Mouse (Mus musculus) megakaryocyte progenitor cell, adult 5-6 weeks (primary cell): ENCODE results near the gene Asf1b. TPM values are rescaled to one million over a fixed set of nuclear protein-coding genes. Genes with fewer than 3 reads are reported as not detected.

Source experiments
- ATAC-seq: replicated peaks from 2 replicates; pipeline ENCODE4 v1.8.0; 2016; ENCODE audit warnings: mild to moderate bottlenecking, moderate TSS enrichment, inconsistent platforms; ENCODE audit not compliant: poor library complexity
- total RNA-seq, 2 experiments: library from RNA; stranded (forward) in 1 of 2; stranded (reverse) in 1 of 2; fragments of 157-497, 149-512 nt in 1 of 2; fragments of 200-1000 nt in 1 of 2; gene quantifications; 2 replicates each; pipeline versions ENCODE4 v1.2.3 to v1.2.4; 2015 to 2017

The Asf1b gene
- total RNA-seq (2015) (40.3 and 51.0 TPM in 2 replicates), total RNA-seq (2017) (32.5 and 38.1 TPM in 2 replicates)

DNA sequence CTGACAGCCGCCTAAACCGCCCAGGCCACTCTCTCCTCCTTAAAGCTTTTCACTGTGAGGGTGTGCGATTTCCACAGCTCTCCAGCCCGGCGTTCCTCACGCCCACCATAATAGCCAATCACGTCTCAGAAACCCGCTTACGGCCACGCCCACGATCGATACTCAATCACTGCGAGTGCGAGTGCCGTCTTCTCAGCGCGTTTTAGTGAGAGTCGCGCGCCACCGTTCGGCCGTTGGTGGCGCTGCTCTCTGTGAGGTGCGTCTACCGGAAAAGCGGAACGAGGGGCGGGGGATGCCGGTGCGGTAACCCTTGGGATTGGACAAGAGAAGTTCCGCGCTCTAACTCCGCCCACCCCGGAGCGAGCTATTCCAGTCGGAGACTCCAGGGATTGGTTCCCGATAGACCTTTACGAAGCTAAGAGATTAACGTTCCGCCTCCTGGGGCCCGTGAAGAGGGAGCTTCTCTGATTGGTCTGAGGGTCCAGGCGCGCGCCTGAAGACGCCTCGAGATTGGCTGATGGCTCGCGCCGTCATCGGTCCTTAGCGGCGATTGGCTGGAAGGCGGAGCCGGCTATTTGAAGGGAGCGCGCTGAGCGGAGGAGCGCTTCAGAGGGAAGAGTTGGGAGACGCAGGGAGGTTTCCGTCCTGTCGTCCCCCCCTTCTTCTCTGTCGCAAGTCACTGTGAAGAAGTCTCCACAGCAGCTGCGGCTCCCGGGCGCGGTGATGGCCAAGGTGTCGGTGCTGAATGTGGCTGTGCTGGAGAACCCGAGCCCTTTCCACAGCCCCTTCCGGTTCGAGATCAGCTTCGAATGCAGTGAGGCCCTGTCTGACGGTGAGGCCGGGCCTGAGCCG, at the start of gene Asf1b, which contains the start of gene Gm10644:
Asf1b (plus strand) TSS at position 402 of the 852 bp plus-strand sequence.
Gm10644 (minus strand) TSS at position 100 of the 852 bp plus-strand sequence.
- ATAC-seq, result peak; percentile 88

DNA sequence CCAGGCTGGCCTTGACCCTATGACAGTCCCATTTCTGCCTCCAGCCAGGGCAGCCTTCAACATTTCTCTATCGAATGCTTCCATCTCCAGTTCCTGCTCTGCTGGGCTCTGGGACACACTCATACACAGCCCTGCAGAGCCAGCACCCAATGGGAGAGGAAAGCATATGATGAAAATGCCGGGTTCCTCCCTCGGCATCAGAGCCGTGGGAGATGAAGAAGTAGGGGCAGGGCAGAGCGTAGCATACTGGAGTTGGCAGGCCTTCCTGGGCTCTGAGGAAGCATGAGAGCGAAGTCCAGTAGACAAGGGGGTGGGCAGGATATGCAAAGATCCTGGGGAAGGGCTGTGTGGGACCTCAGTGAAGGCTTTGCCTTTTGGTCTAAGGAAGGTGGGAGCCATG, 46.7 kb upstream of the Asf1b start:
- ATAC-seq, result no peak

DNA sequence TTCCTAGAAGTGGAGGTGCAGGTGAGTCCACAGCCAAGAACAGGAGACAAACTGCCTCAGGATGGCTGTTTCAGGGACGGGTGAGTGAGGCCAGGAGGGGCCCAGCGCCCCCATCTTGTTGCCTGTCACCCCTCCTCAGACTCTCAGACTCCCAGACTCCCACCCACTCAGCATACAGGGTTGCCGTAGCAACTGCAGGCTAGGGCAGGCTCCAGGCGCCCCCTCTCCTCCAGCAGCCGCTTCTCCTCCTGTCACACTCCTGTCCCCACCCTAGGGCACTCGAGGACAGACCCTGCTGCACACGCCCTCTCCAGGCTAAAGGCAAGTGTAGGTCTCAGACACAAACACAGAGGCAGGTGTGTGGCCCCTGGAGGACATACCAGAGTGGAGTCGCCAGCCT, 46.0 kb upstream of the Asf1b start:
- no peak for ATAC-seq

DNA sequence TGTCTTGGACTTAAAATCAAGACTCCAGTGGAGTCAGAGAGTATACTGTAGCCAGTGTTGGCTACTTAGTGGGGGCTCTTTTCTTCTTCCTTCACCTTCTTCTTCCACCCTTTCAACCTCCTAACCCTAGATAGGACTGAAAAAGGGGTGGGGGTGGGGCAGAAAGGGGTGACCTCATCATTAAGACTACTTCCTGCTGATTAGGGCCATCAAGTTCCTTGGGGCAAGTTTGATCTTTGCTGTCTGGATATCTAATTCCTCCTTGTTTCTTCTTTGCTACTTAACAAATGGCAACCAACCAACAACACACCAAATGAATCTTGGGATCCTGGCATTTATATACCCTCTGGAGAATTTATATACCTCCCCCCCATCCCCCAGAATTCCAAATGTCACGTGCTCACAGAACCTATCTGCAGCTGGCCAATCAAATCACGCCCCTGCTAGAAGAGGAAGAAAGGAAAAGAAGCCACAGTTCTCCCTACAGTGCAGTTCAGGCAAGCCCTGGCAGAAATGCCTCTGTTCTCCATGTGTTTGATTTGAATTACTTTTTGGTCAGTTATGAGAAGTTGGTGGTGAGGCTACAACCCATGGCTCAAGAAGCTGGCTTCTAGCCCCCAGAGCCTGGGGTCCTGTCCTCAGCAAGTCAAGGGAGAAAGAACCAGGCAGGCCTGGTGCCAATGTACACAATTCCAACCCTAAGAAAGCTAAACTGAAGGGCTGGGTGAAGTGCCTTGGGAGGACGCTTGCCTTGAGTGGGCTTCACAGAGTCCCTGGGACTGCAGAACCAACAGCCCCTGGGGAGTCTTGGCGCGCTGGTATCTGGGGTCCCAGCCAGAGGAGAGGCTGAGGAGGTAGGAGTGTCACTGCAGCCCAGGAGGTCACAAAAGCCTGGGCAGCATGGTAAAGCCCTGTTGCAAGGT, 43.2 kb upstream of the Asf1b start:
- ATAC-seq, result no peak

DNA sequence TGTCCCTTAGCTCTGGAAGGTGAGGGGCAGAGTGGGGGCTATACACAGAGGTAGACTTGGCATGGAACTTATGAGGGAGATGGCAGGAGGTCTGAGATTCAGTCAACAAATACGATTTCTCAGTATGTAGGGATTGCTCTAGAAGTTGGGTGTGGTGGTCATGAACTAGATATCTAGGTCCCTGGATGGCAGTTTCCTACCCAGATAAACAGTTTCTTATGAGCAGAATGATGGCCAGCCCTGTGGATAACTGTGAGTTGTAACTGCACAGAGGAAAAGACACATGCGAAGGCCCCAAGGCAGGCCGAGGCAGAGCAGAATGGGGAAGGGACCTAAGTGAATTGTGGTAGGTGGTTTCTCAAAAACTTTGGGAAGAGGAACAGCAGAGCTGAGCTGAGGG, 41.1 kb upstream of the Asf1b start:
- peak; percentile 43 for ATAC-seq

DNA sequence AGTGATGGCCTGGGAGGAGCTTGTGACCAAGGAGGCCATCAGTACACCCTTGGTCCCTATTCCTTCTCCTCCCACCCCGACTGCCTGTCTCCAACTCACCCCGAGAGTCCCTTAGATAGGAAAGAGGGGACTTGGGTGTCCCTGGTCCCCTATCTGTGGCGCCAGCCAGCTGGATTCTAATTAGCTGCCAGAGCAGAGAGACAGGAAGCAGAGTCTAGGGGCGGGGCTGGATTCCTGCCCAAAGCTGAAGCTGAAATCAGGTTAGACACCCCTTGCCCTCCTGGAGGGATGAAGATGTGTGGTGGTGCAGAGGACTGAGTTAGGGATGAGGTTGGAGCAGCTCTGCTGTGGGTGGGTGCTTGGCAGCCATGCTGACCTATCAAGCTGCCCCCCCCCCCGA, 40.4 kb upstream of the Asf1b start:
- peak; percentile 51 for ATAC-seq

DNA sequence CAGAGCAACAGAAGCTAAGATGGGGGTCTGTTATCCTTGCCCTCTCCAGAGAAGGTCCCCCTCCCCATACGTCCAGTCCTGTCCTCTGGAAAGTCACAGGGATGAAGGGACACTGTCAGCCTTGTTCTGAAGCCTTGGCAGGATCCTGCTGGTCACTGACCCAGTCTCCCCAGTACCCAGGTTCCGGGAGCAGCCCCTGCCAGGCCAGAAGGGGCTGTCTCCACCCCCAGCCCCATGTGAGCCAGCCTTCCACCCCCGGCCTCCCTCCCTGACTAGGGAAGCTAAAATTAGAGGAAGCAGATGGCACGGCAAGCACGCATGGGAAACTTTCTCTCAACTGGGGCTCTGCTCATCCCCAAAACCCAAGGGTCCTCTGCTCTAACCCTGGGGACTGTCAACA, 39.3 kb upstream of the Asf1b start:
- no peak for ATAC-seq

DNA sequence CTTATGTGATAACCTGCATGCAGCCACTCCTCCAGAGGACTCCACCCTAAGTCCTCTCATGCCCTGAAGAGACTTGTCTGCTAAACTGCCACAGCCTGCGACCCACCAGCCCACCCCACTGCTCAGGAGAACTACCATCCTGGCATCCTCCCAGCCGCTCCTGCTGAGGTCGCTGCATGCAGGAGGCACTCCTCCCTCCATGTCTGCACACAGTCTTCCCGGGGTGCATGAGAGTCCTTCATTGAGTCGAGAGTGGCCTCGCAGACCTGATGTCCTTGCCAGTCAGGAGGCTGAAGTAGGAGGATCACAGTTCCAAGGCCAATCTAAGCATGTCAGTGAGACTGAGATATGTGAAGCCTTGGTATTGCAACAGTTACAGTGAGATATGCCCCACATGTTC, 37.7 kb upstream of the Asf1b start:
- no peak; the same call in 1 of the 2 replicates for ATAC-seq

DNA sequence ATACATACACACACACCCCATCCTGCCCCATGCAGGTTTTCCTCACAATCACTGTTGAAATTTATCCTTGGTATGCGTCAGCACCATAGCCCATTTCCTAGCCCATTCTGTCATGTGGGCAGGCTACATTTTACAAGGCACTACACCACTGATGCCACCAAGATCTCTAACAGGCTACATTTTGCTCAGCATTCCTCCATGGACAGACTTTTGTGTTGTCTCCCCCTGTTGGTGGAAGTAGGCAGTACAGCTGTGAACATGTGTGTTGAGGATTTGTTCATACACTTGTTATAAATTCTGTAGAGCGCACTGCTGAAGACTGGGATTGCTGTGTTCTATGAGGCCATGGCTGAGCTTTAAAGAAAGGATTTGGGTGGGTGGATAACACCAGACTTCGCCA, 33.7 kb upstream of the Asf1b start:
- peak; percentile 80 for ATAC-seq

DNA sequence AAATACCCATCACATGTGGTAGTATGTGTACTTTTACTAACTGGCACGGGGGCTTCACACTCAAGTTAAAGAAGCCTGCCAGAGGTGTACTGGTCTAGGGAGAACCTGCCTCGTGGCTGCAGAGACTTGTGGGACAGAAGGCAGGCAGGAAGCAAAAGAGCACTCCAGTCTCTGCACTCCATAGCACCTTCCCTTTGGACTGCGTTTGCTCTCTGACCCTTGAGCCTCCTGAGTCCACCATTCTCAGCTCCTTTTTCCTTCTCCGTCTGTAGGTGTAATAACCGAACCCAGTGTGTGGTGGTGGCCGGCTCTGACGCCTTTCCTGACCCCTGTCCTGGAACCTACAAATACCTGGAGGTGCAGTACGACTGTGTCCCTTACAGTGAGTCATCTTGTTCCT, 32.6 kb upstream of the Asf1b start:
- ATAC-seq, result no peak

DNA sequence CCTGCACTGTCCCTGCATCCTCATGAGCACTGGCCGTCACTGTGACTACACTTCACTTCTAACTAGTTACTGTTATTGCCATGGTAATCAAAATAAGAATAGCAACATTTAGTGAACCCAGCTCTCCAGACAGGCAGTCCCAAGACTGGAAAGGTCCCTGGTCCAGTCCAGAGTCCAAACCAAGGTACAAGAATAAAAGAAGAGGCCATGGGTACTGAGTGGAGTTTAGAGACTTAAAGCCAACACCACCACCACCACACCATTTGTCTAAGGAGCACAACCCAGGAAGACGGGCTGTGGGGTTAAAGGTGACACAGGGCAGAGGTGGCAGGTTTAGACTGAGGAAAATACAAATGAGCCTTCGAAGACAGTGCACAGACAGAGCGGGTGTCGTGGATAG, 30.7 kb upstream of the Asf1b start:
- no peak for ATAC-seq

DNA sequence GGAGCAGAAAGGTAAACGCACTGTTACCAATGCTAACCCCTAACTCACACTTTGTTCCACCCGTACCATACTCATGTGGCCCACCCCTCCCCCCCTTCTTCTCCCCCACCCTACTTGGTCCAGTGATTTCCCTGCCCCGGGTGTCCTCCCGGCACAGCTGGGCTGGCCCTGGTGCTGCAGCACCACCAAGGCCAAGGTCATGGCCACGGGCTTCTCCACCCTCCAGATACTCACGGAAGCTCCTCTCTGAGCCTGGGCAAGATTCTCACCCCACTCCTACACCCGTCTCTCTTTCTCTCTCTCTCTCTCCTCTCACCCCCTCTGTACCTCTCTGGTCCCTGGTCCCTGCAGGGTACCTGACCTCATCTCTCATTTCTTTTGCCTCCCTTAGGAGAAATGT, 29.0 kb upstream of the Asf1b start:
- ATAC-seq, result no peak

DNA sequence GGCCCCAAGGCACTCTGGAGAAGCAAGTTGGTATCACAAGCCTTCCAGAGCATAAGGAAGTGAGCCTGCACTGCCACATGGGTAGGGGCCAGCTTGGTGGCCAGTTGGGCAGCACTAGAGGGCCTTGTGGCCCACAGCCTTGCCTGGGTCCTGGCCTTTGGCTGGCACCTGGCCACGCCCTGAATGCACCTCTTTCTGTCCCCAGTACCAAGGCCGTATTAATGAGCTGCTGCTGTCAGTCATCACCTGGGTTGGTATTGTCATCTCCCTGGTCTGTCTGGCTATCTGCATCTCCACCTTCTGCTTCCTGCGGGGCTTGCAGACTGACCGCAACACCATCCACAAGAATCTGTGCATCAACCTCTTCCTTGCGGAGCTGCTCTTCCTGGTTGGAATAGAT, 21.1 kb upstream of the Asf1b start:
- no peak for ATAC-seq

DNA sequence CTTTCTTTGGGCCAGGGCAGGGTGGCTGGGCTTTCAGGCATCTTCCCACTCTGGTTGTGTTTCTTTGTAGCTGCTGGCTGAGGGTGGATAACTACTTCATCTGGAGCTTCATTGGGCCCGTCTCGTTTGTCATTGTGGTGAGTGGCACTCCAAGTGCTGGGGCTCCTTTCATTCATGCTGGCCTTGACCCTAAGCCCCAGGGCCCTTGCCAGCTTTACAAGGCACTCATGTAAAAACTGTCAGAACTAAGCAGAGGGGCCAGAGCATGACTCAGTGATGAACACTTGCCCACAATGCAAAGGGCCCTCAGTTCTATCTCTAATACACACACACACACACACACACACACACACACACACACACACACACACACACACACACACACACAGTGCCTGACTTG, 20.3 kb upstream of the Asf1b start:
- no peak for ATAC-seq

DNA sequence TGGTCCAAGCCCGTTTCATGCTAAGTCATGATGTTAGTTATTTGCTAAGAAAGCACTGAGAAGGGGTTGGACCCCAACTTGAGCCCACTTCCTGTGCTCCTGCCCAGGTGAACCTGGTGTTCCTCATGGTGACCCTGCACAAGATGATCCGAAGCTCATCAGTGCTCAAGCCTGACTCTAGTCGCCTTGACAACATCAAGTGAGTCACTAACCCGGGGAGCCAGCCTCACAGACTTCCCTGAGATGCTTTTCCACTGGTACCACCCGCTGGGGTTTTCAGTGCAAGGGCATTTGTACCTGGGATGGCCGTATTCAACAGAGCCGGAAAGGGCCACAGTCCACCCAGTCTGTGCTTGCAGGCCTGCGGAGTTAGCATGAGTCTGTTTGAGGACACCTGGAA, 19.9 kb upstream of the Asf1b start:
- ATAC-seq, result no peak

DNA sequence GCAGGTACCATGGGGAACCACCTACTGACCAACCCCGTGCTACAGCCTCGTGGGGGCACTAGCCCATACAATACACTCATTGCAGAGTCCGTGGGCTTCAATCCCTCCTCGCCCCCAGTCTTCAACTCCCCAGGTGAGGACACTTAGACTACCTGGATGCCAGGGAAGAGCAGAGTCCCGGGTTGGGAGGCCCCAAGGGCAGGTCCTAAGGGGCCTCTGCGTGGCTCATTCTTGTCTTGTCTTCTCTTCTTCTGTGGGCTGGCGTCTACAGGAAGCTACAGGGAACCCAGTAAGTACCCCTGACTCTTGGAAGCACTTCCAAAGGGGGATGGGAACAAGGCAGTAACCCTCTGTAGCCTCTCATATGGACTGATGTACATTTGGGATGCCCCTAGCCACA, 17.7 kb upstream of the Asf1b start:
- ATAC-seq, result no peak

DNA sequence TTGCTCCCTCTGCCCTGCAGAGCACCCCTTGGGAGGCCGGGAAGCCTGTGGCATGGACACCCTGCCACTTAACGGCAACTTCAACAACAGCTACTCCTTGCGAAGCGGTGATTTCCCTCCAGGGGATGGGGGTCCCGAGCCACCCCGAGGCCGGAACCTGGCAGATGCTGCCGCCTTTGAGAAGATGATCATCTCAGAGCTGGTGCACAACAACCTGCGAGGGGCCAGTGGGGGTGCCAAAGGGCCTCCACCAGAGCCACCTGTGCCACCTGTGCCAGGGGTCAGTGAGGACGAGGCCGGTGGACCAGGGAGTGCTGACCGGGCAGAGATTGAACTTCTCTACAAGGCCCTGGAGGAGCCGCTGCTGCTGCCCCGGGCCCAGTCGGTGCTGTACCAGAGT, 17.0 kb upstream of the Asf1b start:
- ATAC-seq, result no peak

DNA sequence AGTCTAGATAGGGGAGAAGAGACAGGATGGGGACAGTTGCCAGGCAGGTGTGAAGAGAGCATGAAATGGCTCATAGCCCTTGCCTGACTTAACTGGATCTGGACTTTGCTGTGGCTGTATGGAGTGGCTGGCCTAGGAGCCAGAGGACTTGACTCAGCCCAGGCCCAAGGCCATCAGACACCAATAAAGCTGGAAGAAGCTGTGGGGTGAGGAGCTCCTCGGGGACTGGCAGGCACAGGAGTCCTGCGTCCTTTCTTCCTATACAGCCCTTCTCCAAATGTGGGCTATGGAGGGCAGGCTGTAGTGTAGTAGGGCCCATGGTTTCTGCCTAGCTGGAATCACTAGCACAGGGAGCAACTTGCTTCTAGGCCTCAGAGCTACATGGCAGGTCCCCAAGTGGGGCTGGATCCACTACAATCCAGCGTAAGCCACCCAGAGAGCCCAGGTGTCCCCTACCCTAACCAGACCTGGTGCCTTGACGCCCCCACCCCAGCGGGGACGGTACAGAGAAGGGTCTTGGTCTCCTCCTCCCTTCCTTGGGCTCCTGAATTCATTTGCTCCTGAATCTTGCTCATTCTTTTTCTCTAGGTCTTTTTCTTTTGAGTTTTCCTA, 14.1 kb upstream of the Asf1b start:
- ATAC-seq, result no peak

DNA sequence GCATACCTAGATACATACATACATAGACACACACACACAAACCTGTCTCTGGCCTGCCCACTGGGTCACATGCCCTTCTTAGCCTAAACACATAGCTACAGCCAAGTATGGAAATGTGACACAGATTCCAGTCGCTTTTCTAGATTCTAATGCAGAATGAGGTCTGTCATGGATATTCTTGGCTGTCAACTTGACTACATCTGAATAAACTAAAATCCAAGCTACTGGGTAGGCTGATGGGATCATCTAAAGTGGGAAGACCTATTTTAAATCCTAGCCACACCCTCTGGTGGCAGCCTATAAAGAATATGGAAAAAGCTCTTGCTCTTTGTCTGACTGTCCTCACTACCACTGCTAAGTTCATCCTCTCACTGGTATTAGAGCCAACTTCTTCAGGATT, 12.9 kb upstream of the Asf1b start:
- ATAC-seq, result no peak

DNA sequence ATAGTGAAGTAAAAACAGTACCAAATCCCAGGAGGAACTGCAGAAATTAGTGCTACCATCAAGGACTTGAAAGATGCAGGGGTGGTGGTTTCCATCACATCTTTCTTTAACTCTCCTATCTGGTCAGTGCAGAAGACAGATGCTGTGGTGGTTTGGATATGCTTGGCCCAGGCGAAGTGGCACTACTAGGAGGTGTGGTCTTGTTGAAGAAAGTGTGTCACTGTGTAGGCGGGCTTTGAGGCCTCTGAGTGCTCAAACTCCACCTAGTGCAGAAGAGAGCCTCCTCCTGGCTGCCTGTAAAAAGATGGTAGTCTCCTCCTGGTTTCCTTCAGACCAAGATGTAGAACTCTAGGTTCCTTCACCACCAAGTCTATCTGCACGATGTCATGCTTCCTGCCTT, 9.8 kb upstream of the Asf1b start:
- ATAC-seq, result peak; percentile 58

DNA sequence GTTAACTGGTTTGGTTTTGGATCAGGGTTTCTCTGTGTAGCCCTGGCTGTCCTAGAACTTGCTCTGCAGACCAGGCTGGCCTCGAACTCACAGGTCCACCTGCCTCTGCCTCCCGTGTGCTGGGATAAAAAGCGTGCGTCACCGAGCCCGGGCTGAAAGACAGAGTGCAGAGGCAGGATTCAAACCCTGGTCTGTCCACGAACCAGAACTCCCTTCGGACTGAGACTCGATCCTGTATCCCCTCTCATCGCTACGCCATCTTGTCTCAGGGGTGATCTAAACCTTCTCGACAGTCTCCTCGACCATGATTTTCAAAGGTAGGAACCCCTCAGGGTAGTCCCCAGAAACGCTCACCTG, 580 bp upstream of the Asf1b start:
- 0 out of 2 replicates have a peak, but pooled peaks have one; percentile 0 for ATAC-seq

DNA sequence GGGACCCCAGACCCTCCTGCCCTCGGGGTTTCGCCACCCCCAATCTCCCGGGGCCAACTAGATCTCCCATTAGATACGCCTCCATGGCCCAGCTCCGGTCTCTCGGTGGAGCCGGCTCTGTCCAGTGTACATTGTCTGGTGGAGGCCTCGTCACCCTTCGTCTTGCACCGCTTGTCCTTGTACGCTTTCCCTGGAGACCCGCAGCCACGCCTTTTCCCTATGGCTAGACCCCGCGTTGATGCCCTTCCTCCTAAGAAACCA, 581 bp downstream of the Asf1b start:
- ATAC-seq, result no peak
